Mouse (Mus musculus) limb, embryonic 13.5 days (tissue): ENCODE data around the gene Xk. TPM values are rescaled to one million over a fixed set of nuclear protein-coding genes. Genes with fewer than 3 reads are reported as not detected.
"Not testable (repeated sequence)": the region's sequence is repeated elsewhere in the genome, so short reads cannot be mapped to it uniquely, and the experiment has no call there.

Experiments used
- ATAC-seq: fragments of 200-750 bp; cut with Nextera tagmentation; 2 replicates; pipeline ENCODE4 v1.8.0; 2017; ENCODE audit warnings: low read depth, moderate number of reproducible peaks, moderate TSS enrichment; ENCODE audit not compliant: low FRiP score
- H3K27ac ChIP-seq: fragments of 300-500 bp; sonication (generic); 2 replicates; pipeline ENCODE4 v1.5.1; 2015; ENCODE audit warnings: inconsistent platforms, mild to moderate bottlenecking, moderate library complexity
- H3K27me3 ChIP-seq: fragments of 300-500 bp; sonication (generic); 2 replicates; pipeline ENCODE4 v1.6.1; 2015; ENCODE audit warnings: mild to moderate bottlenecking, inconsistent platforms
- H3K36me3 ChIP-seq: fragments of 300-500 bp; sonication (generic); 2 replicates; pipeline ENCODE4 v1.6.1; 2015; ENCODE audit warnings: inconsistent platforms, mild to moderate bottlenecking, moderate library complexity
- H3K4me1 ChIP-seq: fragments of 300-500 bp; sonication (generic); 2 replicates; pipeline ENCODE4 v1.6.1; 2015; ENCODE audit warnings: inconsistent platforms
- H3K4me2 ChIP-seq: fragments of 300-500 bp; sonication (generic); replicated peaks from 2 replicates; pipeline ENCODE4 v1.6.1; 2015; ENCODE audit warnings: inconsistent platforms, mild to moderate bottlenecking, moderate library complexity
- H3K4me3 ChIP-seq: fragments of 300-500 bp; sonication (generic); 2 replicates; pipeline ENCODE4 v1.5.1; 2015; ENCODE audit warnings: moderate library complexity, mild to moderate bottlenecking, inconsistent platforms
- H3K9ac ChIP-seq: fragments of 300-500 bp; sonication (generic); 2 replicates; pipeline ENCODE4 v1.6.1; 2015; ENCODE audit warnings: mild to moderate bottlenecking, inconsistent platforms
- H3K9me3 ChIP-seq: fragments of 300-500 bp; sonication (generic); 2 replicates; pipeline ENCODE4 v1.6.1; 2016; ENCODE audit warnings: inconsistent platforms
- WGBS: fragments of 180-500 bp; shearing (Covaris S2); methylation state at CpG from one replicate; pipeline ENCODE4 v1.1.7; 2015; 5-methylcytosine and 5-hydroxymethylcytosine counted together
- polyA plus RNA-seq: library from polyadenylated mRNA; unstranded; fragments of >200 nt; fragmentation: Nextera tagmentation; extraction: Ambion mirVana; gene quantifications from 2 replicates; pipeline ENCODE4 v1.2.1, GENCODE M21; 2015

The Xk gene
- polyA plus RNA-seq, 1 experiment from 2014 or later = 1.0 TPM

DNA sequence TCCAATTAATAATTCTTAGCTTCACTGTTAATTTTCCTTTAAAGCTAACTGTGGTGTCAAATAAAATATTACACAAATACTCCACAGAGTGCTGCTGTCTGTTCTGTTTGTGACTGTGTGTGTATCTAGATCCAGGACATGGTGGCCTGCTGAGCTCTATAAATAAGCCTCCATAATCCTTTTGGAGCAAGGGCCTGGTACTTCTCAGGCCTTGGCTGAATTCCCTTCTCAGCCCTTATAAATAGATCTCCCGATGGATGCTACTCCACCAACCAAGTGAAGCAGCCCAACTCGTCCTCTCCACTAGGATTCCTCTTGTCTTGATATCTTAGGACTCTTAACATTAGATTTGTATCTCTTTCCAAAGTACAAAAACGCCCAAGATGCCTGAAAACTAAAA is 1.4 kb upstream of the Xk start:
- H3K36me3 ChIP-seq = no peaks in the 10 kb centered on the region
- no peaks in the 10 kb centered on the region for H3K4me1 ChIP-seq
- WGBS = 66% methylated on average over 3 of the region's 3 CpGs
- no peaks in the 10 kb centered on the region for H3K9me3 ChIP-seq
- no peak overlapping the region for H3K4me3 ChIP-seq
- no peak overlapping the region for H3K9ac ChIP-seq
- ATAC-seq = no peak
- no peak overlapping the region for H3K27ac ChIP-seq
- no peak overlapping the region for H3K4me2 ChIP-seq
- H3K27me3 ChIP-seq = no peaks in the 10 kb centered on the region

DNA sequence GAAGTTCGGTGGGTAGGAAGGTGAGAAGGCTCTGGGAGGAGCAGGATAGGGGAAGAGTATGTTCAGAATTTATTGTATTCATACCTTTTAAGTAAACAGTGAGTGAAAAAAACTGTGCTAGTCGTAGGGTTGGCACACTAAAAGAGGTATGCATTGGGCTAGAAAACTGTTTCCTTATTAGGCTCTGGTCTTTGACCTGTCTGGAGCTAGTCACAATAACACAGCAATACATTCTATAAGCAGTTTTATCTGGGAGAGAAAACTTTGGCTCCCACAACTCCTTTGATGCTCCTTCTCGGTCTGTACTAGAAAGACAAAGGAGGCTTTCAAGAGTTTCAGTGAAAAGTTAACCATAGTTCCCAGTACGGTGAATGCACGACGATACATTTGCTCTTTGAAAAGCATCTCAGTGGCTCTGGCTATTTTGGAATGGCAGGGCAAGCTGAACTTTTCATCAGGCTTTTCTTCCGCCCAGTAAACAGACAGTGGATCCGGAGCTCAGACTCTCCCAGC is 553 bp upstream of the Xk start:
- ATAC-seq = no peak
- WGBS = 16% methylated on average over 8 of the region's 8 CpGs
- Histone ChIP-seq H3K36me3 (no peaks in the 10 kb centered on the region), H3K4me1 (no peaks in the 10 kb centered on the region), H3K9me3 (no peaks in the 10 kb centered on the region), H3K4me3 (peak overlapping the region; percentile 55), H3K4me2 (peak overlapping the region; percentile 63), H3K27me3 (no peaks in the 10 kb centered on the region), H3K9ac (peak overlapping the region; percentile 63), H3K27ac (no peak overlapping the region)

DNA sequence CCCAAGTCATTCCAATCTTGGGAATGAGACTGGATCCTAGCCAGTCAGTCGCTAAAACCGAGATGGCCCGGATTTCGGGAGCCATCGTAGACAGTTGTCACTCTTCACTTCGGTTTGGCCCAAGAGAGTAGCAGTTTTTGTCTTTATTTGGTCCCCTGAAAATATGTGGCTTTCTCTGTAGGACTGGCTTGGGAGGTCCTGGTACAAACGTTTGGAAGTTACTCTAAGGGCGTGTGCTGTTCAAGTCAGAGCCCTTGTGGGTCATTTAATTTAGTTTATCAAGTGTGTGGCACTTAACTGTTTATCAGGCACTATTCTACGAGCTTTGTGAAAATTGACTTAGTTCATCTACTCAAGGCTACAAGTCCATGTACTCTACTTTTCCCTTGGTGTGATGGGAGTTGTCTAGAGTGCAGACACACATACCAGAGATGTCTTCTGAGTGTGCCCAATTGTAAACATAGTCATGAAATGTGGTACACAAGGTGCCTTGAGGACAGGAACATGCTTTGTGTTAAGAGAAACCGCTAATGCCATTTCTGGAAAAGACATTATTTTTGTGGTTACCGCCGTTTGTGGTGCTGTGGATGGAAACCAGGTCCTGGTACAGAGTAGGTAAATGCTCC is 934 bp downstream of the Xk start:
- ATAC-seq = no peak
- H3K27me3 ChIP-seq = no peaks in the 10 kb centered on the region
- no peaks in the 10 kb centered on the region for H3K9me3 ChIP-seq
- peak overlapping the region; percentile 55 for H3K4me3 ChIP-seq
- 60% methylated on average over 12 of the region's 12 CpGs for WGBS
- no peak overlapping the region for H3K27ac ChIP-seq
- no peaks in the 10 kb centered on the region for H3K4me1 ChIP-seq
- peak overlapping the region; percentile 63 for H3K4me2 ChIP-seq
- H3K9ac ChIP-seq = no peak overlapping the region
- H3K36me3 ChIP-seq = no peaks in the 10 kb centered on the region

DNA sequence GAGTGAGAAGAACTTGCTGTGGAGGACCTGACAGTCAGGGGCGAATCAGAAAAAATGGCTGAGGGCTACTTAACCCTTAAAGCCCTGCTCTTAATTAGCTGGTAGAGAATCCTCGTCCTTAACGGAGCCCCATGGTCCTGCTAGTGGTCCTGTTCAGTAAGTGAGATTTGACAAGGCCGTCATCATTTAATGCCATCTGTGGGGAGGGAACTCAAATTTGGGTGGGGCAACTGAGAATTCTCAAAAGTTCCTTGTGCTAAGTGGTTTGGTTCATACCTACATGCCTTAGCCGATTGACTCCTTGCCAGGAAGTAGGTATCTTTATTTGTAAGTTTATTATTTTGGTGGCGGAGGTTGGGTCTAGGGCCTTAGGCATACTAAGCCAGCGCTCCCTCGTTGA is 1.8 kb downstream of the Xk start:
- Histone ChIP-seq H3K4me1 (no peaks in the 10 kb centered on the region), H3K9me3 (no peaks in the 10 kb centered on the region), H3K4me2 (no peak overlapping the region), H3K27me3 (no peaks in the 10 kb centered on the region), H3K9ac (no peak overlapping the region), H3K27ac (no peak overlapping the region), H3K4me3 (no peak overlapping the region), H3K36me3 (no peaks in the 10 kb centered on the region)
- WGBS = 68% methylated on average over 8 of the region's 8 CpGs
- ATAC-seq = no peak

DNA sequence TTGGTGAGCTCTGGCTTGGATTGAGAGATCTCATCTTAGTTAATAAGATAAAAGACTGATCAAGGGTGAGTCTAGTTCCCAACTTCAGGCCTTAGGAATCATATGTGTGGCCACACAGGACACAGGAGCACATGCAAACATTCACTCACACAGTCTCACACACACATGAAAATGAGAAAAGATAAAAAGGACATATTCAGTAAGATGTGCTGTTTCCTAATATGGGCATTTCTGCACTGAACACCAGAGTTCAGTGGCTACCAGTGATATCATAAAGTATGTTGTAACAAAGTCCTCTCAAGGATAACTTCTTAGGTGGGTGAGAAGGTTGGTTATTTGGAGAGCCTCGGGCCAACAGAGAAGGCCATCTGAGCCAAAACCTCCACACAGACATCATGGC is 10.9 kb downstream of the Xk start, which contains the start of gene H2al1m:
H2al1m (plus strand) TSS at position 301 of the 400 bp plus-strand sequence.
- not testable (repeated sequence) for ATAC-seq, H3K9me3 ChIP-seq, H3K4me1 ChIP-seq, H3K27ac ChIP-seq, H3K4me2 ChIP-seq, H3K4me3 ChIP-seq, H3K27me3 ChIP-seq, H3K36me3 ChIP-seq, H3K9ac ChIP-seq
- no CpG with 5 or more reads among the region's 1 CpGs for WGBS

DNA sequence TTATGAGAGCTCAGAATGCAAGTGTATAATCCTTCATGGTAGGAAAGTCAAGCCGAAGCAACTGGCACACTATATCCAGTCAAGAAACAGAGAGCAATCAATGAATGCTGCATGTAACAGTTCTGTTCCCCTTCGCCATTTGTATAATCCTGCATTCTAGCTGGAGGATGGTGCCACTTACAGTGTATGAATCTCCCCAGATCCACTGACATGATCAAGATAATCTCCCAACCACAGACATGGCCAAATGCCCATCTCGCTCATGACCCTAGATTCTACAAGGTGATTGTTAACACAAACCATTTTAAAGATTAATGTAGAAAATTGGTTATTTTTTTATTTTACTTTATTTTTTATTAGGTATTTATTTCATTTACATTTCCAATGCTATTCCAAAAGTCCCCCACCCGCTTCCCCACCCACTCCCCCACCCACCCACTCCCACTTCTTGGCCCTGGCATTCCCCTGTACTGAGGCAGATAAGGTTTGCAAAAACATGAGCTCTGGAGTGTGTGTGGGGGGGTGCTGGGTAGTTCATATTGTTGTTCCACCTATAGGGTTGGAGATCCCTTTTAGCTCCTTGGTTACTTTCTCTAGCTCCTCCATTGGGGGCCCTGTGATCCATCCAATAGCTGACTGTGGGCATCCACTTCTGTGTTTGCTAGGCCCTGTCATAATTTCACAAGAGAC is 20.7 kb downstream of the Xk start:
- not testable (repeated sequence) for H3K4me1 ChIP-seq, H3K4me3 ChIP-seq, ATAC-seq, H3K27me3 ChIP-seq, H3K27ac ChIP-seq, H3K4me2 ChIP-seq, H3K9ac ChIP-seq, H3K9me3 ChIP-seq, H3K36me3 ChIP-seq
- WGBS = 87% methylated on average over 4 of the region's 4 CpGs

DNA sequence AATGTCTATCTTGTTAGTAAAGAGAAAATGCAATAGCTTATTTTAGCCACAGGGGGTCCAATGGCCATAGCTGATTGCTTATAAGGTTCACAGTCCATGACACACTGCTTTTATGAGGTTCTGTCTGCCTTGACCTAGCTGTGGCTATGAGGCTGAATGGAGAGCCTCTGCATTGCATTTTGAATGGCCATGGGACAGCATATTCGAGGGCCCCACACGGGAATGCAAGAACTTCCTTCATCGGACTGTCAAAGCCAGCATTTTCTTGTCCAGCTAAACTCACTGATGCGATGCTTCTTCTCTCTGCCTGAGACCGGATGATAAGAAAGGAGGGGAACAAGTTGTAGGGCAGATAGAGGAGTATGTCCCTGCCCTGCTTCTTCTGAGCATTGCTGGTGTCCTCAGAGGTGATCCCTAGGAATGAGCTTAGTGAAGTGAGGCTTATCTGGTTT is 25.9 kb downstream of the Xk start:
- H3K4me2 ChIP-seq = no peak overlapping the region
- no peaks in the 10 kb centered on the region for H3K4me1 ChIP-seq
- H3K9ac ChIP-seq = no peak overlapping the region
- WGBS = 93% methylated on average over 5 of the region's 5 CpGs
- no peak overlapping the region for H3K4me3 ChIP-seq
- H3K27me3 ChIP-seq = no peaks in the 10 kb centered on the region
- no peaks in the 10 kb centered on the region for H3K9me3 ChIP-seq
- H3K36me3 ChIP-seq = no peaks in the 10 kb centered on the region
- no peak for ATAC-seq
- no peak overlapping the region for H3K27ac ChIP-seq

DNA sequence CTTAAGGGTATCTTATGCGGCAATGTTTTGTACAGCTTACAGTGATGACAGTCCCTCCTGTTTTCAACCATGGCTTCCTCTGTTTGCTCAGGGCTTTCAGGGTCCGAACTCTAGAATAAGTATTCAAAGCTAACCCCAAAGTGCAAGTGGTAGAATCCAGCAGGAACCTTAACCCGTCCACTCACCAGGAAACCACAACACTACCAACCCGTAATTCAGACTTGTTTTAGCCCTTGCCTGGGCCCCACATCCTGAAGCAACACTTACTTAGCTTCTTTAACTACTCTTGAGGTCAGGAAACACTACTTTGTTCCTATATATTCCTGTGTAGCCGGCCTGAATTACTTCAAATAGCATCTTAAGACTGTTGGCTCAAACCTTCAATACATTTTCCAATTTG is 30.2 kb downstream of the Xk start:
- Histone ChIP-seq H3K9me3 (no peaks in the 10 kb centered on the region), H3K4me3 (no peak overlapping the region), H3K4me1 (no peaks in the 10 kb centered on the region), H3K27me3 (no peaks in the 10 kb centered on the region), H3K4me2 (no peak overlapping the region), H3K27ac (no peak overlapping the region), H3K9ac (no peak overlapping the region), H3K36me3 (no peaks in the 10 kb centered on the region)
- no peak for ATAC-seq
- 72% methylated on average over 5 of the region's 5 CpGs for WGBS

DNA sequence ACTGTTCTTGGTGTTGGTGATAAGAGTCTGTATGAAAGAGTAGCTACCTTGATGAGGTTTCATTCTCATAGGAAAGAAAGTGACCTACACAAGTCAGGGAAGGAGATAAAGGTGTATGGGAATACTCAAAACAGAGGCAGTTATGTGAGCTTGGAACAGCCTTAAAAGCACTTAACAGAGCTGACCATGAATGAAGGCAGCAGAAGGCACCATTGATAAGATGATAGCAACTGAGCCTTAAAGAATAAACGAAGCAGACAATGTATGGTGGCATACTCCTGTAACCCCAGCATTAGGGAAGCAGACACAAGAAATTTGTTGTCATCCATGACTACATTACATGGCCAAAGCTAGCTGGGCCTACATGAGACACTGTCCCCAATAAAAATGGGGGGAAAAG is 30.9 kb downstream of the Xk start:
- Histone ChIP-seq H3K9me3 (no peaks in the 10 kb centered on the region), H3K27ac (no peak overlapping the region), H3K4me2 (no peak overlapping the region), H3K27me3 (no peaks in the 10 kb centered on the region), H3K4me1 (no peaks in the 10 kb centered on the region), H3K36me3 (no peaks in the 10 kb centered on the region), H3K4me3 (no peak overlapping the region), H3K9ac (no peak overlapping the region)
- WGBS = 75% methylated on average over 1 of the region's 1 CpGs
- ATAC-seq = no peak

DNA sequence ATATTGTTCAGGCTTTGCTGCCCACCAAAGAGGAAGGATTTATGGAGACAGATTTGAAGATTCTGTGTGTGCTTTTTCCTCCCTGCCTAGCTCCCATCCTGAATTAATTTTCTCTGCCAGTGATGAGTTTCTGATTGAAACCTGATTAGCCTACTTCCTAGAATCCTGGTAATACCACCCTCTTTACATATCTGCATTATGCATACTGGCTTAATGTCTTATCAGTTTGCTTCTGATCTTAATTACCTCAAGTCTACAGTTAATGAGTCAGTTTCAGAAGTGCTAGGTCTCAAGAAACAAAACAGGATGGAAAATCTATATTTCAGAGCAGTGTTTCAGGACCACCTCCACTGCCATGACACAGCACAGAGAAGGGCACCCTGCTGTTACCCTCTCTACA is 43.9 kb downstream of the Xk start:
- not testable (repeated sequence) for H3K4me1 ChIP-seq, ATAC-seq, H3K4me3 ChIP-seq, H3K4me2 ChIP-seq, H3K9ac ChIP-seq, H3K9me3 ChIP-seq, H3K36me3 ChIP-seq, H3K27me3 ChIP-seq, H3K27ac ChIP-seq

DNA sequence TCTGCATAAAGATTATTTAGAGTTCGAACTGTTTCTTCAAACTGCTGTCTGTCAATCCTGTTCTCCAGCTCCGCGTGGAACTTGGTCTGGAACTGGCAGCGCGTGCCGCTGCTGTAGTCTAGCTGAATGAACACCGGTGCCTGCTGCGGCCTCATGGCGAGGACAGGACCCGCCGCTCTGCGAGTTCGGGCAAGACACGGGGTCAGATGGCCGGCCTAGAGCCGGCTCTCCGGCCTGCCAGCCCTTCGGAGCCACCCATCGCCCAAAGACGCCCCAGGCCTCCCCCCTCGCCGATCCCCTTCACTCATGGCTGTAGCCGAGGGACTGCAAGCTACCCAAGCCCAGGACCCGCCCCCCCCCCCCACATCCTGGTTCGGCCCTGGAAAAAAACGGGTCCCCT is 55.4 kb downstream of the Xk start:
- not testable (repeated sequence) for H3K36me3 ChIP-seq, H3K9me3 ChIP-seq, H3K4me3 ChIP-seq, H3K27ac ChIP-seq, H3K4me2 ChIP-seq, H3K27me3 ChIP-seq, ATAC-seq, H3K4me1 ChIP-seq, H3K9ac ChIP-seq
- whole genome bisulfite sequencing = 88% methylated on average over 16 of the region's 26 CpGs

DNA sequence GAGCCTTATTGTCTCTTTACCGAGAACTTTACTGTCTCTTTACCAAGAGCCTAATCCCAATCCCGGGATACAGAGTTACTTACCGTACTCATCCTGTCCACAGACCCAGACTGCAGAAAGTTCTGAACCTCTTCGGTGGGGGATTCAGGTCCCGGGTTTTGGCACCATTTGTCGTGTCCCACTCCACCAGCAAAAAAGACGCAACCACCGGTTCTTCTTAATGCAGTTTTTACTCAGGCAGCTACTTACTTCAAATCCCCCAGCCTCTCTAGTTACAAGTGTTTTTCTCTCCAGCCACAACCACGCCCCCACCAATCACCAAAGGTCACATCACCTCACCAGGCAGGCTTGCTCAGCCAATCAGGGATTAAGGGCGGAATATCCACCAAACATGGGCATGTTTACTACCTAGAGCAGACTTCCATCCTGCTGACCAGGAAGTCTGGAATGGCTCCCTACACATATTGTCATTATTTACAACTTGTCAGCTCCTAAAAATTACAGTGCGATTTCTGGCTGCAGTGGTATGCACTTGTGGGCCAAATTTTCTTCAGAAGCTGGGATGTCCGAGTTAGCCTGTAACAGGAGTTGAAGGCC is 59.9 kb downstream of the Xk start:
- not testable (repeated sequence) for H3K27me3 ChIP-seq, H3K9ac ChIP-seq, H3K36me3 ChIP-seq, H3K4me2 ChIP-seq, H3K4me1 ChIP-seq, H3K9me3 ChIP-seq, H3K27ac ChIP-seq, ATAC-seq, H3K4me3 ChIP-seq
- 83% methylated on average over 12 of the region's 12 CpGs for WGBS
